Mouse (Mus musculus) CH12.LX (cell line): Measurements from ENCODE around the gene Tekt3. TPM values are rescaled to one million over a fixed set of nuclear protein-coding genes. Genes with fewer than 3 reads are reported as not detected.
A peak's percentile ranks its signal among the peaks of the same experiment; 100 is the strongest.

Experiments
- DNase-seq: peaks from one replicate; pipeline ENCODE4 v3.0.0-alpha.2; 2013; ENCODE audit errors: extremely low read depth
- H3K27ac ChIP-seq: 2 replicates; pipeline ENCODE4 v1.5.1; 2012; ENCODE audit warnings: low read depth, mild to moderate bottlenecking, control low read depth, moderate library complexity; ENCODE audit not compliant: insufficient read depth
- H3K27me3 ChIP-seq: replicated peaks from 2 replicates; pipeline ENCODE3; 2012; ENCODE audit warnings: inconsistent platforms
- H3K36me3 ChIP-seq, 2 experiments: replicated peaks in 1 of 2; 2 replicates each; pipeline versions ENCODE3 to v1.6.1; 2012; ENCODE audit warnings: inconsistent platforms in 1 of 2, low read length in 1 of 2, mild to moderate bottlenecking in 1 of 2, mixed read lengths in 1 of 2, moderate library complexity in 1 of 2; ENCODE audit not compliant: control insufficient read depth in 1 of 2, insufficient read depth in 1 of 2
- H3K4me1 ChIP-seq, 2 experiments: 2 replicates each; pipeline ENCODE4 v1.6.1; 2012; ENCODE audit warnings: inconsistent platforms in 1 of 2, moderate library complexity in 1 of 2; ENCODE audit not compliant: insufficient read depth in 2 of 2, control insufficient read depth in 1 of 2
- H3K4me2 ChIP-seq: 2 replicates; pipeline ENCODE4 v1.6.1; 2012; ENCODE audit warnings: low read depth, mild to moderate bottlenecking, control low read depth; ENCODE audit not compliant: poor library complexity, insufficient read depth, severe bottlenecking
- H3K4me3 ChIP-seq, 3 experiments: fragments of 150-350 bp in 1 of 3; sonication (generic) in 1 of 3; replicated peaks in 1 of 3; 2 replicates each; pipeline versions ENCODE3 to v1.5.1; 2011 to 2012; ENCODE audit warnings: low read depth in 2 of 3, low read length in 2 of 3, mild to moderate bottlenecking in 2 of 3, moderate library complexity in 2 of 3, control low read depth in 1 of 3, improper control_type of control experiment in 1 of 3, inconsistent platforms in 1 of 3, mixed read lengths in 1 of 3; ENCODE audit not compliant: poor library complexity in 1 of 3
- H3K79me2 ChIP-seq: replicated peaks from 2 replicates; pipeline ENCODE4 v1.6.1; 2012; ENCODE audit warnings: mild to moderate bottlenecking, moderate library complexity; ENCODE audit not compliant: control insufficient read depth, poor library complexity, insufficient read depth, severe bottlenecking; ENCODE audit errors: extremely low read depth
- H3K9ac ChIP-seq: 2 replicates; pipeline ENCODE4 v1.6.1; 2012; ENCODE audit warnings: low read depth, mild to moderate bottlenecking, control low read depth, moderate library complexity; ENCODE audit not compliant: insufficient read depth
- H3K9me3 ChIP-seq: replicated peaks from 2 replicates; pipeline ENCODE3; 2012; ENCODE audit warnings: low read length, inconsistent platforms, mixed read lengths
- BHLHE40 ChIP-seq: IDR thresholded peaks from 2 replicates; pipeline ENCODE4 v1.6.1; 2011; ENCODE audit warnings: mild to moderate bottlenecking, low read depth, low read length, improper control_type of control experiment
- E2F4 ChIP-seq: IDR thresholded peaks from 2 replicates; pipeline ENCODE4 v1.6.1; 2011; ENCODE audit warnings: low read depth, low read length, improper control_type of control experiment; ENCODE audit not compliant: insufficient replicate concordance
- ELF1 ChIP-seq: IDR thresholded peaks from 2 replicates; pipeline ENCODE4 v1.6.1; 2014; ENCODE audit warnings: low read depth, mild to moderate bottlenecking, inconsistent platforms, low read length, improper control_type of control experiment
- EP300 ChIP-seq: IDR thresholded peaks from 2 replicates; pipeline ENCODE4 v1.6.1; 2011; ENCODE audit warnings: low read length, improper control_type of control experiment
- ETS1 ChIP-seq: conservative IDR thresholded peaks from 2 replicates; pipeline ENCODE4 v1.6.1; 2012; ENCODE audit warnings: low read depth, mild to moderate bottlenecking, inconsistent platforms, low read length, improper control_type of control experiment, moderate library complexity
- JUN ChIP-seq: IDR thresholded peaks from 2 replicates; pipeline ENCODE4 v1.6.1; 2011; ENCODE audit warnings: low read depth, mild to moderate bottlenecking, low read length, improper control_type of control experiment, moderate library complexity; ENCODE audit not compliant: insufficient read depth
- KAT2A ChIP-seq: IDR thresholded peaks from 2 replicates; pipeline ENCODE4 v1.6.1; 2012; ENCODE audit warnings: low read length, improper control_type of control experiment, inconsistent platforms; ENCODE audit not compliant: insufficient replicate concordance
- MAFK ChIP-seq: IDR thresholded peaks from 2 replicates; pipeline ENCODE4 v1.6.1; 2011; ENCODE audit warnings: low read length, improper control_type of control experiment; ENCODE audit not compliant: insufficient replicate concordance
- MAX ChIP-seq: IDR thresholded peaks from 2 replicates; pipeline ENCODE4 v1.6.1; 2011; ENCODE audit warnings: low read length, improper control_type of control experiment
- MAZ ChIP-seq: IDR thresholded peaks from 2 replicates; pipeline ENCODE4 v1.6.1; 2012; ENCODE audit warnings: low read depth, mild to moderate bottlenecking, inconsistent platforms, low read length, improper control_type of control experiment, moderate library complexity
- MEF2A ChIP-seq: IDR thresholded peaks from 2 replicates; pipeline ENCODE4 v1.6.1; 2014; ENCODE audit warnings: low read depth, mild to moderate bottlenecking, inconsistent platforms, low read length, improper control_type of control experiment, borderline replicate concordance
- MXI1 ChIP-seq: IDR thresholded peaks from 2 replicates; pipeline ENCODE4 v1.6.1; 2011; ENCODE audit warnings: mild to moderate bottlenecking, low read depth, low read length, improper control_type of control experiment
- NELFE ChIP-seq: IDR thresholded peaks from 2 replicates; pipeline ENCODE4 v1.6.1; 2011; ENCODE audit warnings: low read depth, low read length, improper control_type of control experiment
- NRF1 ChIP-seq: IDR thresholded peaks from 2 replicates; pipeline ENCODE4 v1.6.1; 2014; ENCODE audit warnings: low read depth, mild to moderate bottlenecking, inconsistent platforms, low read length, improper control_type of control experiment, moderate library complexity
- PAX5 ChIP-seq: IDR thresholded peaks from 2 replicates; pipeline ENCODE4 v1.6.1; 2012; ENCODE audit warnings: low read length, inconsistent platforms, mixed read lengths
- POLR2A ChIP-seq: IDR thresholded peaks from 2 replicates; pipeline ENCODE4 v1.6.1; 2011; ENCODE audit warnings: low read depth, mild to moderate bottlenecking, improper control_type of control experiment, low read length
- POLR2AphosphoS2 ChIP-seq: IDR thresholded peaks from 2 replicates; pipeline ENCODE4 v1.6.1; 2011; ENCODE audit warnings: low read depth, low read length, improper control_type of control experiment
- RAD21 ChIP-seq: IDR thresholded peaks from 2 replicates; pipeline ENCODE4 v1.6.1; 2011; ENCODE audit warnings: low read depth, mild to moderate bottlenecking, low read length, improper control_type of control experiment, moderate library complexity
- SIN3A ChIP-seq: IDR thresholded peaks from 2 replicates; pipeline ENCODE4 v1.6.1; 2012; ENCODE audit warnings: low read length, improper control_type of control experiment, inconsistent platforms
- SMC3 ChIP-seq: IDR thresholded peaks from 2 replicates; pipeline ENCODE4 v1.6.1; 2011; ENCODE audit warnings: low read depth, low read length, improper control_type of control experiment
- TBP ChIP-seq: conservative IDR thresholded peaks from 2 replicates; pipeline ENCODE4 v1.6.1; 2011; ENCODE audit warnings: low read depth, low read length, improper control_type of control experiment
- TCF12 ChIP-seq: IDR thresholded peaks from 2 replicates; pipeline ENCODE4 v1.6.1; 2014; ENCODE audit warnings: low read depth, mild to moderate bottlenecking, inconsistent platforms, low read length, improper control_type of control experiment
- USF1 ChIP-seq: IDR thresholded peaks from 2 replicates; pipeline ENCODE4 v1.6.1; 2014; ENCODE audit warnings: low read depth, mild to moderate bottlenecking, inconsistent platforms, low read length, improper control_type of control experiment
- ZKSCAN1 ChIP-seq: IDR thresholded peaks from 2 replicates; pipeline ENCODE4 v1.6.1; 2012; ENCODE audit warnings: low read depth, inconsistent platforms, low read length, improper control_type of control experiment, borderline replicate concordance
- ZMIZ1 ChIP-seq: IDR thresholded peaks from 2 replicates; pipeline ENCODE4 v1.6.1; 2012; ENCODE audit warnings: low read depth, mild to moderate bottlenecking, inconsistent platforms, low read length, improper control_type of control experiment
- ZNF384 ChIP-seq: IDR thresholded peaks from 2 replicates; pipeline ENCODE4 v1.6.1; 2012; ENCODE audit warnings: low read depth, low read length, improper control_type of control experiment, inconsistent platforms
- dilution Hi-C: fragments of 300-500 bp; cut with MboI; formaldehyde crosslinking; loops from 2 replicates; pipeline ENCODE4 v1.14.3; 2020; ENCODE audit warnings: low sequenced_read_pairs; ENCODE audit not compliant: extremely low pct_unique_long_range_greater_than_20kb, extremely low pct_ligation_motif_present
- in situ Hi-C: fragments of 300-500 bp; cut with MboI; formaldehyde crosslinking; loops from 3 replicates; pipeline ENCODE4 v1.14.3; 2019; ENCODE audit warnings: low sequenced_read_pairs, low pct_ligation_motif_present, low pct_unique_long_range_greater_than_20kb, mixed read lengths
- polyA plus RNA-seq: library from polyadenylated mRNA; unstranded; fragments of >175 nt; gene quantifications from 2 replicates; pipeline ENCODE4 v1.2.1, GENCODE M21; 2012; ENCODE audit warnings: low read depth; ENCODE audit not compliant: insufficient read length
- total RNA-seq, 2 experiments: library from RNA; depleted of rRNA; stranded (reverse); fragments of 300-350 nt in 1 of 2; fragments of >200 nt in 1 of 2; gene quantifications; 2 replicates each; pipeline ENCODE4 v1.2.3; 2012 to 2014

The Tekt3 gene
- total and polyA plus RNA-seq, 3 experiments: not detected

GRCm38 (mm10) chr11:63046380-63046779 is 15.1 kb upstream of the Tekt3 start:
- peaks cover 12 to 34% of the 10 kb centered on the region in 2 experiments for H3K4me1 ChIP-seq
- DNase-seq: peak; percentile 74

GRCm38 (mm10) chr11:63050362-63050932 is 11.0 kb upstream of the Tekt3 start:
- no peak for DNase-seq
- in situ Hi-C loops: no loop called here

More at GRCm38 (mm10) chr11:63046380-63046779, 15.1 kb upstream of the Tekt3 start:
- H3K4me3 ChIP-seq: no peak overlapping the region
- no peaks in the 10 kb centered on the region for H3K36me3 ChIP-seq
- H3K27ac ChIP-seq: no peak overlapping the region
- no peak overlapping the region for H3K9ac ChIP-seq
- dilution Hi-C loops: no loop called here
- TF ChIP-seq ZKSCAN1 (no peak), SIN3A (no peak), ETS1 (peak; percentile 57), EP300 (no peak), MAZ (no peak), PAX5 (no peak), E2F4 (no peak), ELF1 (0 out of 2 replicates have a peak, but pooled peaks have one; percentile 22), SMC3 (no peak), MAX (no peak), USF1 (no peak), MEF2A (peak; percentile 65; the same call in 1 of the 2 replicates), NELFE (no peak), MXI1 (no peak), NRF1 (no peak), TBP (no peak), BHLHE40 (peak; percentile 93), ZMIZ1 (no peak)
- TF ChIP-seq, all 38 proteins: peak for 4
- in situ Hi-C loops: no loop called here
- Histone ChIP-seq H3K9me3 (no peaks in the 10 kb centered on the region), H3K27me3 (no peaks in the 10 kb centered on the region), H3K79me2 (no peaks in the 10 kb centered on the region), H3K4me2 (no peak overlapping the region)

More at GRCm38 (mm10) chr11:63050362-63050932, 11.0 kb upstream of the Tekt3 start:
- no peak overlapping the region for H3K27ac ChIP-seq
- H3K9me3 ChIP-seq: no peaks in the 10 kb centered on the region
- H3K27me3 ChIP-seq: no peaks in the 10 kb centered on the region
- H3K36me3 ChIP-seq: peaks cover 0 to 2% of the 10 kb centered on the region in 2 experiments
- H3K4me1 ChIP-seq: peaks cover 13 to 39% of the 10 kb centered on the region in 2 experiments
- dilution Hi-C loops: no loop called here
- no peak overlapping the region for H3K9ac ChIP-seq
- no peaks in the 10 kb centered on the region for H3K79me2 ChIP-seq
- TF ChIP-seq RAD21 (no peak), ELF1 (no peak), TCF12 (no peak), POLR2A (no peak), ZMIZ1 (no peak), ZKSCAN1 (no peak), JUN (no peak), KAT2A (no peak), POLR2AphosphoS2 (no peak), ZNF384 (no peak), SMC3 (no peak), MAFK (no peak), MAZ (no peak), EP300 (no peak), BHLHE40 (no peak)
- H3K4me2 ChIP-seq: no peak overlapping the region
- H3K4me3 ChIP-seq: no peak overlapping the region
